Mouse (Mus musculus) embryonic fibroblast, embryonic 13.5 days (primary cell): Measurements from ENCODE around the gene Arhgap10. TPM values are rescaled to one million over a fixed set of nuclear protein-coding genes. Genes with fewer than 3 reads are reported as not detected.

Source experiments
- H3K27ac ChIP-seq: 2 replicates; pipeline ENCODE4 v1.5.1; 2012; ENCODE audit warnings: low read length, control low read depth, inconsistent platforms; ENCODE audit not compliant: insufficient read depth
- H3K4me1 ChIP-seq: 2 replicates; pipeline ENCODE4 v1.6.1; 2011; ENCODE audit warnings: low read length; ENCODE audit not compliant: control insufficient read depth, insufficient read depth
- H3K4me3 ChIP-seq: 2 replicates; pipeline ENCODE4 v1.5.1; 2011; ENCODE audit warnings: mild to moderate bottlenecking, control low read depth, low read length; ENCODE audit not compliant: insufficient read depth
- CTCF ChIP-seq: IDR thresholded peaks from 2 replicates; pipeline ENCODE4 v1.5.1; 2011; ENCODE audit warnings: mild to moderate bottlenecking, control low read depth, low read length, moderate library complexity, borderline replicate concordance; ENCODE audit not compliant: insufficient read depth
- POLR2A ChIP-seq: IDR thresholded peaks from 2 replicates; pipeline ENCODE4 v1.6.1; 2011; ENCODE audit warnings: low read depth, mild to moderate bottlenecking, control low read depth, low read length, moderate library complexity
- polyA plus RNA-seq: library from polyadenylated mRNA; stranded (reverse); fragments of >200 nt; gene quantifications from 2 replicates; pipeline ENCODE4 v1.2.4, GENCODE M21; 2011; ENCODE audit warnings: low read depth; ENCODE audit not compliant: missing spikeins, insufficient read length

Gene Arhgap10
- polyA plus RNA-seq, 1 experiment: 32.1 TPM

DNA sequence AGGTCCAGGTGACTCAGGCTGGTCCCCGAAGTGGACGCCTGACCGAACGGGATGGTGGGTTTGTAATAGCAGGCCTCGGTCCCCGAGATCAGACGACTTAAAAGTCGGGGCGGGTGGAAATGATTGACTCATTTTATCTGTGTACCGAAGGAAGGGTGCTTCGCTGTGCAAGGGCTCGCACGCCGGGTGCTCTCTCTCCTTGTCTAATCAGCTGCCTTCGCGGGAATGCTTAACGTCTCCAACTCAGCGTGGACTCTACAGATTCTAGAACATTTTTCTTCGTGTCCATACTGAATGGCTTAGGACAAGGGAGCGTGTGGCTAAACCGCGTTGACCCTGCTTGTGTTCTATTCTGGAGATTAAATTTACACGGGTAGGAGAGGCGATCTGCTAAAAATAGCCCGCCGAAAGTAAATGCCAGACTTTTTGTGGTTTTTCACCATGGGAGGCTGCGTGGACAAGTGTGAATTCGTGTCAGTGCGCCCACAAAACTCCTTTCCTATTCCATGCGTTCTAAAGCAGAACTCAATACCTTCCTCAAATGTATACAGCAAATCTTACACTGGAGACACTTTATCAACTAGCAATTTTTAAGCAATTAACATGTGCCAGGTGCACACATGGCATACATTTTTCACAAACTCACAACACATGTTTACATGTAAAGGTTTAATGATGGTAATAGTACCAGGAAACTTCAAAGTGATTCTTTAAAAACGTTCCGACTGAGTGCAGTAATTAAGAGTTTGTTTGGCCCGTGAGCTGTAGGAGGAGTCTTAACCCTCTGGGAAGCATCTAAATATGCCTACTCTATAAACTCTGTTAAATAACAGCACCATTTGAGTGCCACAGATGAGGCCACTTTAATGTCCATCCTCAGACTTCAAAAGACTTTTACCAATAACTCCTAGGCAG, 705 bp upstream of the Arhgap10 start:
- H3K4me1 ChIP-seq: peaks cover 8% of the 10 kb centered on the region; the same call in 1 of the 2 replicates
- H3K27ac ChIP-seq: peak overlapping the region; percentile 63
- TF ChIP-seq CTCF (no peak), POLR2A (no peak)
- peak overlapping the region; percentile 57 for H3K4me3 ChIP-seq

GRCm38 (mm10) chr8:77516845-77517244, 908 bp downstream of the Arhgap10 start:
- H3K4me3 ChIP-seq: peak overlapping the region; percentile 94
- no peak for TF ChIP-seq POLR2A
- no peak for TF ChIP-seq CTCF
- H3K4me1 ChIP-seq: peaks cover 9% of the 10 kb centered on the region; the same call in 1 of the 2 replicates
- peak overlapping the region; percentile 84; the same call in 1 of the 2 replicates for H3K27ac ChIP-seq

- H3K4me3 ChIP-seq: peak overlapping the region; percentile 94
- peaks cover 9% of the 10 kb centered on the region; the same call in 1 of the 2 replicates for H3K4me1 ChIP-seq
- no peak overlapping the region for H3K27ac ChIP-seq
- TF ChIP-seq CTCF (no peak), POLR2A (no peak)
Measured at GRCm38 (mm10) chr8:77515786-77516185, 2.0 kb downstream of the Arhgap10 start.

- no peak overlapping the region for H3K27ac ChIP-seq
- TF ChIP-seq POLR2A (no peak), CTCF (no peak)
- peaks cover 9% of the 10 kb centered on the region; the same call in 1 of the 2 replicates for H3K4me1 ChIP-seq
- H3K4me3 ChIP-seq: no peak overlapping the region
Measured at GRCm38 (mm10) chr8:77515201-77515600, 2.6 kb downstream of the Arhgap10 start.

GRCm38 (mm10) chr8:77511750-77512493, 5.8 kb downstream of the Arhgap10 start:
- H3K4me1 ChIP-seq: peaks cover 17% of the 10 kb centered on the region; the same call in 1 of the 2 replicates
- H3K4me3 ChIP-seq: no peak overlapping the region
- TF ChIP-seq POLR2A (no peak), CTCF (no peak)
- no peak overlapping the region for H3K27ac ChIP-seq

GRCm38 (mm10) chr8:77510426-77510825, 7.3 kb downstream of the Arhgap10 start:
- no peak overlapping the region for H3K27ac ChIP-seq
- H3K4me1 ChIP-seq: peaks cover 20% of the 10 kb centered on the region; the same call in 1 of the 2 replicates
- TF ChIP-seq CTCF (no peak), POLR2A (no peak)
- no peak overlapping the region for H3K4me3 ChIP-seq

- H3K27ac ChIP-seq: no peak overlapping the region
- H3K4me1 ChIP-seq: peaks cover 18% of the 10 kb centered on the region; the same call in 1 of the 2 replicates
- no peak overlapping the region for H3K4me3 ChIP-seq
- no peak for TF ChIP-seq CTCF
- no peak for TF ChIP-seq POLR2A
Measured at GRCm38 (mm10) chr8:77509044-77509443, 8.7 kb downstream of the Arhgap10 start.

- peak overlapping the region; percentile 12; the same call in 1 of the 2 replicates for H3K27ac ChIP-seq
- no peak overlapping the region for H3K4me3 ChIP-seq
- TF ChIP-seq CTCF: no peak
- no peak for TF ChIP-seq POLR2A
Measured at GRCm38 (mm10) chr8:77507510-77508035, 10.2 kb downstream of the Arhgap10 start.

DNA sequence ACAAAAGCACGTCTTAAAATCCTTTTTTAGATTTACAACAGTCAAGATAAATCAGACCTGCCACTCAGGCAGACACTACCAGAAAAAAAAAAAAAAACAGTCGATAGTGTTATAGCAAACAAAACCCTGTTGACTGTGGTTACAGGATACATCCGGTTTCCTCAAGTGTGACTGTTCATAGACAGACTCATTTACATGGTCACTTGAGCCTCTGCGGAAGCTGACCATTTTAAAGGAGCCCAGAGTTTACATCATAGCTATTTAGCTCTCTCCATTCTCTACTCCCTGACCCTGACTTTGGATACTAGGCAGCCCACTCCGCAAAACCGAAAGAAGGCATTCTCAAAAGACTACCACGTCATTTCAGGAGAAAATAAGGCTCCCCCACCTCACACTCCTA, 11.2 kb downstream of the Arhgap10 start:
- Histone ChIP-seq H3K4me3 (no peak overlapping the region), H3K4me1 (peaks cover 12% of the 10 kb centered on the region; the same call in 1 of the 2 replicates), H3K27ac (no peak overlapping the region)
- TF ChIP-seq CTCF (no peak), POLR2A (no peak)

More at GRCm38 (mm10) chr8:77507510-77508035, 10.2 kb downstream of the Arhgap10 start:
- peaks cover 12% of the 10 kb centered on the region; the same call in 1 of the 2 replicates for H3K4me1 ChIP-seq
